Mouse (Mus musculus) hindbrain, postnatal 0 days (tissue): ENCODE results near the gene 1810046K07Rik. TPM values are rescaled to one million over a fixed set of nuclear protein-coding genes. Genes with fewer than 3 reads are reported as not detected.

ENCODE experiments used
- ATAC-seq: fragments of 200-750 bp; cut with Nextera tagmentation; 2 replicates; pipeline ENCODE4 v1.8.0; 2017; ENCODE audit warnings: mild to moderate bottlenecking, moderate TSS enrichment, moderate library complexity
- DNase-seq: peaks from one replicate; pipeline ENCODE4 v3.0.0-alpha.2; 2015; ENCODE audit warnings: low spot score
- H3K27ac ChIP-seq: fragments of 300-500 bp; sonication (generic); 2 replicates; pipeline ENCODE4 v1.5.1; 2014; ENCODE audit warnings: mild to moderate bottlenecking
- H3K27me3 ChIP-seq: fragments of 300-500 bp; sonication (generic); 2 replicates; pipeline ENCODE4 v1.6.1; 2014; ENCODE audit warnings: low read length, mixed read lengths; ENCODE audit not compliant: insufficient read depth
- H3K36me3 ChIP-seq: fragments of 300-500 bp; sonication (generic); 2 replicates; pipeline ENCODE4 v1.6.1; 2014; ENCODE audit warnings: low read length, mixed read lengths; ENCODE audit not compliant: insufficient read depth
- H3K4me1 ChIP-seq: fragments of 300-500 bp; sonication (generic); 2 replicates; pipeline ENCODE4 v1.6.1; 2014; ENCODE audit warnings: antibody characterized with exemption, low read length, mixed read lengths; ENCODE audit not compliant: insufficient read depth
- H3K4me2 ChIP-seq: fragments of 300-500 bp; sonication (generic); 2 replicates; pipeline ENCODE4 v1.6.1; 2014; ENCODE audit warnings: low read depth, mild to moderate bottlenecking, low read length, moderate library complexity, mixed read lengths
- H3K4me3 ChIP-seq: fragments of 300-500 bp; sonication (generic); 2 replicates; pipeline ENCODE4 v1.5.1; 2014; ENCODE audit warnings: low read length
- H3K9ac ChIP-seq: fragments of 300-500 bp; sonication (generic); replicated peaks from 2 replicates; pipeline ENCODE4 v1.6.1; 2014; ENCODE audit warnings: mild to moderate bottlenecking, low read length, moderate library complexity, mixed read lengths
- H3K9me3 ChIP-seq: fragments of 300-500 bp; sonication (generic); 2 replicates; pipeline ENCODE4 v1.6.1; 2016; ENCODE audit warnings: low read length, mixed read lengths
- CTCF ChIP-seq: IDR thresholded peaks from 2 replicates; pipeline ENCODE4 v1.5.1; 2016; ENCODE audit warnings: antibody characterized with exemption, control low read depth, low read depth
- WGBS: fragments of 180-500 bp; shearing (Covaris S2); extraction: QIAGEN DNeasy Blood & Tissue Kit; methylation state at CpG from one replicate; pipeline ENCODE4 v1.1.7; 2014; 5-methylcytosine and 5-hydroxymethylcytosine counted together
- polyA plus RNA-seq: library from polyadenylated mRNA; unstranded; fragments of >200 nt; fragmentation: Nextera tagmentation; extraction: Ambion mirVana; gene quantifications from 2 replicates; pipeline ENCODE4 v1.2.1, GENCODE M21; 2015
- total RNA-seq: library from RNA; depleted of rRNA; stranded (reverse); fragments of >200 nt; gene quantifications from 2 replicates; pipeline ENCODE4 v1.2.3, GENCODE M21; 2014

Gene 1810046K07Rik
- total and polyA plus RNA-seq, 2 experiments from 2014 or later: not detected

DNA sequence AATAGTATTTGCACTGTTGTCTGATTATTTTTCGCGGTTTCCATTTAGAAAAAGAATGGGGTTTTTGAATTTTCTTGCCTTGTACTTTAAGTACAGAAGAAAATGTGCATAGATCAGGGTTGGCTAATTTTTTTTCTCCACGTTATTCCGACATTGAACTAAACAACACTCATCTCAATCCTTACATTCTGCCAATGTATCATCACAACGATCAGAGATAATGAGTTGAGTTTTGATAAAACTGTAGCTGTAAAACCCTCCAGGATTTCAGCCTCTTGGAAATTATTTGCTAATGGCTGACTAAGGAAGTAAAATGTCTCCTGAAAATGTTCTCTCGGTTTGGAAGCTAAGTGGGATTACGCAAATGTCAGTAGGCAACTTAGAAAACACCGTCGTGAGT lies 17.1 kb upstream of the 1810046K07Rik start:
- ATAC-seq (no peak), DNase-seq (no peak)
- no peaks in the 10 kb centered on the region for H3K9me3 ChIP-seq
- no peak overlapping the region for H3K27ac ChIP-seq
- WGBS: 92% methylated on average over 9 of the region's 9 CpGs
- no peak overlapping the region for H3K4me3 ChIP-seq
- H3K4me2 ChIP-seq: no peak overlapping the region
- H3K9ac ChIP-seq: no peak overlapping the region
- no peaks in the 10 kb centered on the region for H3K4me1 ChIP-seq
- H3K27me3 ChIP-seq: no peaks in the 10 kb centered on the region
- H3K36me3 ChIP-seq: no peaks in the 10 kb centered on the region
- no peak for TF ChIP-seq CTCF

DNA sequence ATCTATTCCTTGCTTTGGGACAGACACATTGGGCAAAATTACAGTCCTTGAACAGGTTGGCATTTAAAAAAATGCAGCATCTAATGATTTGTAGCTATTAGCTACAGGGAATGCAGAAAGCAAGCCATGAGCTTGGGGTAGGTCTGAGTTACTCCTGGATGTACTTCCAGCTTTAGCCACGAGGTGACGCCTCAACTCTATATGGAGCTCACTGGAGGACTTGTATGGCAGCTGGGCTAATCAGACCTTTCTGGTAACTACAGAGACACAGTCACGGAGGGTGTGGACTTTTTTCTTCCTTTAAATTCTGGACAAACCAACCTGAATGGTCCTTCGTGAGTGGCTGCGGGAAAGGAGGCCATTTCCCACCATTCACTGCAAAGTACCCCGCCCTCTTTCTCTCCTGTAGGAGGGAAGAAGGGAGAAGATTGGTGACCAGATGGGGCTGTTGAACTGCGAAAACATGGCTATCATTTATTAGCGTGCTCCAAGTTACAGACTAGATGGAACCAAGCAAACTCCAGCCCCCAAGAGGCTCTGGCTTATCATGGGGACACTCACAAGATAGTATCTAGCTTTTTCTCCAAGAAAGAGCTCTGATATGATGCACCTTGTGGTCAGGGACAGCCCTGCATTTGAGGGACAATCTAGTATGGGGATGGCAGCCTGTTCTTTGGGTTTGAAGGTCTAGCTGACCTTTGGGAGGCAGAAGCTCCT lies 6.7 kb upstream of the 1810046K07Rik start:
- WGBS: 20% methylated on average over 8 of the region's 8 CpGs
- H3K9ac ChIP-seq: no peak overlapping the region
- H3K36me3 ChIP-seq: no peaks in the 10 kb centered on the region
- no peaks in the 10 kb centered on the region for H3K4me1 ChIP-seq
- H3K9me3 ChIP-seq: no peaks in the 10 kb centered on the region
- ATAC-seq (peak; percentile 90), DNase-seq (peak; percentile 93)
- H3K27ac ChIP-seq: no peak overlapping the region
- H3K4me3 ChIP-seq: peak overlapping the region; percentile 6; the same call in 1 of the 2 replicates
- peak overlapping the region; percentile 38 for H3K4me2 ChIP-seq
- H3K27me3 ChIP-seq: no peaks in the 10 kb centered on the region
- TF ChIP-seq CTCF: peak; percentile 99

DNA sequence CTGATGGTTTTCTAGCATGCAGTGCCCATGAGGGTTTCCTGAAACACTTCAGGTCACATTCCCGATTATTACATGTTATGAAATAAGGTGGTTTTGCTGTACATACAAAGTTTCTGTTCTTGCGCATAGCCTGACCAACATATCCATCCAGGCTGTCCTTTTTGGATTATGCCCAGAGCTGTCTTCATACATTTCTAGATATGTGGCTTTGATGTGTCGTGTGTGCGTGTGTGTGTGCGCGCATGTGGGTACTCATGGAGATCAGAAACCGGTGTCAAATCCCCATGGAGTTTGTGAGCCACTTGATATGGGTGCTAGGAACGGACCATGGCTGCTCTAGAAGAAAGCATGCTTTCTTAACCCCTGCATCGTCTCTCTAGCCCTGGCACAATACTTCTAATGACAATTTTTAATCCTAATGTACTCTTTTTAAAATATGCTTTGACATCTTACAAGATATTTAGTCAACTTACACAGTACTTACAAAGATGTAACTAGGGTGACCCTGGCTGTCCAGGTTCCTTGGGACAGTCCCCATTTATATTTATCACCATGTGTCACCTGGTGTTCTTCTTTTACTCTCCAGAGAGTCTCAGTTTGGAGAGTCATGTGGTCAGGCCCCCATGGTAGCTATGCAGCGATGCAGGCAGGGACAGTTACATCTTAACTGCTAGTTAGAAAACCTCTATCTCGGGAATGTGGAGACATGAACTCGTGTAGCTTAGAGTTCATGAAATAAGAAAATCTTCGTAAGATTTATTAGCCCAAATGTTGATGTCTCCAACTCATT lies 2.9 kb upstream of the 1810046K07Rik start:
- H3K4me3 ChIP-seq: no peak overlapping the region
- no peaks in the 10 kb centered on the region for H3K36me3 ChIP-seq
- no peak overlapping the region for H3K4me2 ChIP-seq
- no peak overlapping the region for H3K27ac ChIP-seq
- ATAC-seq (no peak), DNase-seq (no peak)
- H3K4me1 ChIP-seq: no peaks in the 10 kb centered on the region
- 92% methylated on average over 13 of the region's 13 CpGs for WGBS
- H3K9me3 ChIP-seq: no peaks in the 10 kb centered on the region
- no peaks in the 10 kb centered on the region for H3K27me3 ChIP-seq
- no peak for TF ChIP-seq CTCF
- H3K9ac ChIP-seq: no peak overlapping the region

GRCm38 (mm10) chr9:51327555-51327903 lies 1.2 kb downstream of the 1810046K07Rik start:
- H3K4me1 ChIP-seq: no peaks in the 10 kb centered on the region
- no peaks in the 10 kb centered on the region for H3K27me3 ChIP-seq
- no peak overlapping the region for H3K4me2 ChIP-seq
- ATAC-seq (no peak), DNase-seq (no peak)
- WGBS: 88% methylated on average over 5 of the region's 5 CpGs
- no peaks in the 10 kb centered on the region for H3K9me3 ChIP-seq
- no peak for TF ChIP-seq CTCF
- H3K36me3 ChIP-seq: no peaks in the 10 kb centered on the region
- no peak overlapping the region for H3K27ac ChIP-seq
- no peak overlapping the region for H3K9ac ChIP-seq
- no peak overlapping the region for H3K4me3 ChIP-seq

DNA sequence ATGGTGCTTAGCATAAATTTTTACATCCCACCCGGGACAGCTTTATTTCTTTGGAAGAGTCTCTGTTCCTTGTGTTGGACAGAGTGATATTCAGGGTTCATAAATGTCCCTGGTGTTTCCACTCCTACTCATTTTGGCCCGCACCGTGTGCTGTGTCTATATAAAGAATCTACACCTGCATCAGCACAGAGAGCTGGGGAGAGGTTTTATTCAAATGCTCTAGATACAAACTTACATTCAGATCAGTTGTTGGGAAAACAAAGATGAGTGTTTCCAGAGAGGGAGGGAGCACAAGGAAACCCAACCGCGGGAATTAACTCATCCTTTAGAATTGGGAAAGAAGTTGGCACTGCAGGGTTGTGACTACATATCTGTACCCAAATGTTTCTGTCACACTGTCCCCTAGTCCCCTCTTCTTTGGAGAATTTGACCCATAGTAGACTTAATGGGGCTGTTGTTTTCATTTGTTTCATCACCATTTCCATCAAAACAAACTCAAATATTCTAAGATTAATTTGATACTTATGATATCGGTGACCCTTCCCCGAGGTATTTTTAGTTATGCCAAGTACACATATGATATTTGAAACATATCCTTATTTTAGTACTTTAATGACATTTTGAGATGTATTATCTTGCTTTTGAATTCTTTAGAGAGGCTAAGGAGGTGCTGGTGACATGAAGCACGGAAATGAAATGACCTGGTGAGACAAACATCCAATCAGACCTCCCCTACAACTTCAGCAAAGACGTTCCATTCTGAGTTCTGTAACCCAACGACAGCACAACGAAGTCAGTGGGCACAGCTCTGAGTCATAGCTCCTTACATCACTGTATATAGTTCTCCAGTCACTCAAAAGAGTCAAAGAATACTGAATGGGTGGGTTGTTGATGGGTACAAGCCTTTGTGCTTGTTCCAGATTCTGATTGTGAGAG lies 1.8 kb downstream of the 1810046K07Rik start:
- no peaks in the 10 kb centered on the region for H3K27me3 ChIP-seq
- H3K9ac ChIP-seq: no peak overlapping the region
- no peak overlapping the region for H3K27ac ChIP-seq
- no peak overlapping the region for H3K4me3 ChIP-seq
- DNase-seq (no peak), ATAC-seq (no peak)
- H3K9me3 ChIP-seq: no peaks in the 10 kb centered on the region
- no peaks in the 10 kb centered on the region for H3K4me1 ChIP-seq
- no peak for TF ChIP-seq CTCF
- no peaks in the 10 kb centered on the region for H3K36me3 ChIP-seq
- WGBS: 86% methylated on average over 11 of the region's 11 CpGs
- H3K4me2 ChIP-seq: no peak overlapping the region

GRCm38 (mm10) chr9:51324406-51325065 lies 4.2 kb downstream of the 1810046K07Rik start:
- DNase-seq (no peak), ATAC-seq (no peak)
- H3K9ac ChIP-seq: no peak overlapping the region
- no peak for TF ChIP-seq CTCF
- H3K4me2 ChIP-seq: no peak overlapping the region
- no peaks in the 10 kb centered on the region for H3K27me3 ChIP-seq
- H3K27ac ChIP-seq: no peak overlapping the region
- H3K36me3 ChIP-seq: no peaks in the 10 kb centered on the region
- no peaks in the 10 kb centered on the region for H3K9me3 ChIP-seq
- no peaks in the 10 kb centered on the region for H3K4me1 ChIP-seq
- H3K4me3 ChIP-seq: no peak overlapping the region
- WGBS: 87% methylated on average over 7 of the region's 7 CpGs
